Mouse (Mus musculus) liver, embryonic 15.5 days (tissue): ENCODE results near the gene Gm2564. TPM values are rescaled to one million over a fixed set of nuclear protein-coding genes. Genes with fewer than 3 reads are reported as not detected.
"Not testable (repeated sequence)": the region's sequence is repeated elsewhere in the genome, so short reads cannot be mapped to it uniquely, and the experiment has no call there.

Experiments used
- ATAC-seq: fragments of 200-750 bp; cut with Nextera tagmentation; 2 replicates; pipeline ENCODE4 v1.8.0; 2017; ENCODE audit warnings: moderate number of reproducible peaks, mild to moderate bottlenecking, moderate library complexity; ENCODE audit not compliant: insufficient read depth
- H3K27ac ChIP-seq: fragments of 300-500 bp; sonication (generic); replicated peaks from 2 replicates; pipeline ENCODE4 v1.5.1; 2015; ENCODE audit warnings: mild to moderate bottlenecking, inconsistent platforms
- H3K27me3 ChIP-seq: fragments of 300-500 bp; sonication (generic); 2 replicates; pipeline ENCODE4 v1.6.1; 2015; ENCODE audit warnings: mild to moderate bottlenecking, inconsistent platforms
- H3K36me3 ChIP-seq: fragments of 300-500 bp; sonication (generic); replicated peaks from 2 replicates; pipeline ENCODE4 v1.6.1; 2015; ENCODE audit warnings: moderate library complexity, mild to moderate bottlenecking, inconsistent platforms
- H3K4me1 ChIP-seq: fragments of 300-500 bp; sonication (generic); replicated peaks from 2 replicates; pipeline ENCODE4 v1.6.1; 2015; ENCODE audit warnings: inconsistent platforms
- H3K4me2 ChIP-seq: fragments of 300-500 bp; sonication (generic); 2 replicates; pipeline ENCODE4 v1.6.1; 2015; ENCODE audit warnings: moderate library complexity, mild to moderate bottlenecking, inconsistent platforms
- H3K4me3 ChIP-seq: fragments of 300-500 bp; sonication (generic); replicated peaks from 2 replicates; pipeline ENCODE4 v1.5.1; 2015; ENCODE audit warnings: mild to moderate bottlenecking, inconsistent platforms
- H3K9ac ChIP-seq: fragments of 300-500 bp; sonication (generic); 2 replicates; pipeline ENCODE4 v1.6.1; 2015; ENCODE audit warnings: moderate library complexity, mild to moderate bottlenecking, inconsistent platforms
- H3K9me3 ChIP-seq: fragments of 300-500 bp; sonication (generic); replicated peaks from 2 replicates; pipeline ENCODE4 v1.6.1; 2016; ENCODE audit warnings: inconsistent platforms
- WGBS: fragments of 180-500 bp; shearing (Covaris S2); methylation state at CpG from one replicate; pipeline ENCODE4 v1.1.7; 2015; ENCODE audit warnings: mixed read lengths; ENCODE audit not compliant: insufficient replicate concordance; 5-methylcytosine and 5-hydroxymethylcytosine counted together
- polyA plus RNA-seq: library from polyadenylated mRNA; unstranded; fragments of >200 nt; fragmentation: Nextera tagmentation; extraction: Ambion mirVana; gene quantifications from 2 replicates; pipeline ENCODE4 v1.2.1, GENCODE M21; 2015

The Gm2564 gene
- polyA plus RNA-seq: not detected in 2 replicates

DNA sequence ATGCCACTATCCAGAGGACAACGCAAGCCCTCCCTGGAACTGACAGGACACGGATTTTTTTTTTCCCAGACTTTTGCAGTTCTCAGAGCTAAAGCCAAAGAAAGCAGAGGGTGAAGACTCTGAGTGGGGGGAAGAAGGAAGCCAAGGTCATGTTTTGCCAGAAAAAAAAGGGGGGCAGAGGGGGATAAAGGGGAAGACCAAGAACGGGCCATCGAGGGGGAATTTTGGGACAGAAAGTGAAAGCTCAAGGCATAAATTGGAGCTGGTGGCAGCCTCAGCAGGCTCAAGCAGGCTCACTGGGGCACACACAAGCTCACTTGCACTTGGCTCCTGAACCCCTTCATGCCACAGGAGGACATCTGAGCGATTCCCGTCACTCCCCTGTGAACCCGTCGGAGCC is at the start of gene Gm2564:
Gene Gm2564 (plus strand): TSS at position 301 of the 400 bp plus-strand sequence.
- H3K36me3 ChIP-seq, H3K9ac ChIP-seq, H3K4me2 ChIP-seq, H3K4me3 ChIP-seq, H3K27ac ChIP-seq, ATAC-seq, H3K4me1 ChIP-seq, H3K9me3 ChIP-seq, H3K27me3 ChIP-seq: not testable (repeated sequence)
- no CpG with 5 or more reads among the region's 8 CpGs for WGBS

DNA sequence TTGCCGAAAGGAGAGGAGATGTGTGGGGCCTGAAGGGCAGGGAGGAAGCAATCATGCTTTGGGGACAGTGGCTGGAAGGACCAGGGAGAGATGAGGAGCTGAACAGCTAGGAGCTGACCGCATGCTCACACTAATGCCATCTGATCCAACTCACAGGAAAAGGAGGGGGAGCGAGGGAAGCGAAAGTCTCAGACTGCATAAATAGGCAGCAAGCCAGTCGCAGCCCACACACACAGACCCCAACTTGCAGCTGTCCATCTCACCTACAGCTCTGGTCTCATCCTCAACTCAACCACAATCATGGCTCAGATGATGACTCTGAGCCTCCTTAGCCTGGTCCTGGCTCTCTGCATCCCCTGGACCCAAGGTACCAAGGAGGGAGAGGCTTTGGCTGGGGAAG is 17.6 kb upstream of the Gm2564 start, which contains the start of gene Gm10591:
Gene Gm10591 (plus strand): TSS at position 301 of the 400 bp plus-strand sequence.
- WGBS: no CpG with 5 or more reads among the region's 5 CpGs
- H3K36me3 ChIP-seq, H3K4me3 ChIP-seq, H3K9ac ChIP-seq, H3K9me3 ChIP-seq, H3K27me3 ChIP-seq, ATAC-seq, H3K4me2 ChIP-seq, H3K4me1 ChIP-seq, H3K27ac ChIP-seq: not testable (repeated sequence)

DNA sequence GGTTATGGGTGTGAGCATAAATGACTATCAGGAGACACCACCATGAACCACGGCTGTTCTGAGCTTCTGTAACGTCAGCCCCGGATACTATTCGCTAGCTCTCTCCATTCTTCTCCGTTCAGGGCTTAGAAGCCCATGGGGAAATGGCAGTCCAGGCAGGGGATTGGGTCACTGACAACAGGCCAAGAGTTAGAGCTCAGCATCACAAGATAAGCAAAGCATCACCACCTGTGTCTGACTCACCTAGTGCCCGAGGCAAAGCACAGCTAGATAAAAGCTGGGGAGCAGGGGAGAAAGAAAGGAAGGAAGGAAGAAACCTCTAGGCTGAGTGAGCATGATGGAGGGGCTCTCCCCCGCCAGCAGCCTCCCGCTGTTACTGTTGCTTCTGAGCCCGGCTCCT is 25.4 kb downstream of the Gm2564 start, which contains the start of gene Ccl27b:
Gene Ccl27b (plus strand): TSS at position 301 of the 400 bp plus-strand sequence.
- H3K9ac ChIP-seq, H3K27ac ChIP-seq, H3K27me3 ChIP-seq, H3K4me2 ChIP-seq, H3K4me3 ChIP-seq, H3K9me3 ChIP-seq, H3K36me3 ChIP-seq, H3K4me1 ChIP-seq, ATAC-seq: not testable (repeated sequence)
- WGBS: no CpG with 5 or more reads among the region's 9 CpGs

DNA sequence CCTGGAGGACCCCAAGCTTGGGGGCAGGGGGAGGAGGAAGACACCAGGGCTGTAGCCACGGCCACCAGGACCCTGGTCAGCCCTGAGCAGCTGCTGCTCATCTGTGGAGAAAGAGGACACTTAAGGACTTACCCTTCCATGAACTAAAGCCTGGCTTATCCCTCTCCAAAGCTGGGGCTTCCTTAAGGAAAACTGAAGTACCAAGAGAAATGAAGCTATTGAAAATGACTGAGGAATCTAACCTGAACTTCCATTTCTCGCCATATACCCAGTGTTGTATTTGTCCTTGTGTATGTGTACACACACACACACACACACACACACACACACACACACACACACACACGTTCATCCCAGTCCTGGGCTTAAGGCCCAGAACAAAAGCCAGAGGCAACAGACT is 32.3 kb downstream of the Gm2564 start, which contains the start of gene Il11ra2:
Gene Il11ra2 (minus strand): TSS at position 101 of the 400 bp plus-strand sequence.
- H3K4me1 ChIP-seq, H3K36me3 ChIP-seq, H3K9ac ChIP-seq, ATAC-seq, H3K4me2 ChIP-seq, H3K4me3 ChIP-seq, H3K27ac ChIP-seq, H3K9me3 ChIP-seq, H3K27me3 ChIP-seq: not testable (repeated sequence)
- no CpG with 5 or more reads among the region's 3 CpGs for WGBS

DNA sequence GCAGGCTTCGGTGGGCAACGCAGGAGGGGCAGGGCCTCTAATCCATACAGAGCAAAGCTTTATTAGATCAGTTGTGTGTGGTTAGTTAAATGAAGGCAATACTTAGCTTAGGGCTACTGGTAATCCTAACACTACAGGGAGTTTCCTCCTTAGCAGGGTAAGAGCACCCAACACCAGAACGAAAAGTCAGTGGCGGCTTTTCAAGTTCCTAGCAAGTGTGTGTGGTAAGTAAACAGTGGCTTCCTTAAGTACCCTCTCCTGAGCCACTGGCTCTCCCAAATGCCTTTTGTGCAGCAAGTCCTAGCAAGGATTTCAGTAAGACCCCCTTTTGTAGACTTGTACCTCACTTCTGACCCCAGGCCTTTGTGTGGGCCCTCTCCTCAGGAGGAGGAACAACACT is 45.9 kb downstream of the Gm2564 start:
- H3K4me2 ChIP-seq, H3K27me3 ChIP-seq, H3K4me3 ChIP-seq, H3K9ac ChIP-seq, H3K36me3 ChIP-seq, H3K4me1 ChIP-seq, H3K27ac ChIP-seq, ATAC-seq, H3K9me3 ChIP-seq: not testable (repeated sequence)
- WGBS: no CpG with 5 or more reads among the region's 4 CpGs

DNA sequence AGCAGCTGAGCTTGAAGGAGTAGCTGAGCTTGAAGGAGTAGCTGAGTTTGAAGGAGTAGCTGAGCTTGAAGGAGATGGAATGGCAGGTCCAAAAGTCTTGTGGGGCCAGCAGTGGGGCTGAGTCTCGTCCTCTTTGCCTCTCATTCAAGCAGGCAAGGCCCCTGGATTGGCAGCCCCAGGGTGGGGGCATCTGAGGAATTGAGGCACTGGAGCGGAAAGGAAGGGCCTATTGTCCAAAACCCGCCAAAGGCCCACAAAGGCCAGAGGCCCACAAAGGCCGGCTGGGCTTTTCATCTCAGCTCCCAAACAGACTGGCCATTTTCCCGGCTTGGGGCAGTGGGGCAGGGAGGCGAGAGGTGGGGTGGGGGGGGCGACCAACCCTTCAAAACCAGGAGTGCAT is 49.8 kb downstream of the Gm2564 start:
- H3K27ac ChIP-seq, H3K4me3 ChIP-seq, H3K4me1 ChIP-seq, H3K4me2 ChIP-seq, ATAC-seq, H3K9me3 ChIP-seq, H3K9ac ChIP-seq, H3K27me3 ChIP-seq, H3K36me3 ChIP-seq: not testable (repeated sequence)
- no CpG with 5 or more reads among the region's 7 CpGs for WGBS

DNA sequence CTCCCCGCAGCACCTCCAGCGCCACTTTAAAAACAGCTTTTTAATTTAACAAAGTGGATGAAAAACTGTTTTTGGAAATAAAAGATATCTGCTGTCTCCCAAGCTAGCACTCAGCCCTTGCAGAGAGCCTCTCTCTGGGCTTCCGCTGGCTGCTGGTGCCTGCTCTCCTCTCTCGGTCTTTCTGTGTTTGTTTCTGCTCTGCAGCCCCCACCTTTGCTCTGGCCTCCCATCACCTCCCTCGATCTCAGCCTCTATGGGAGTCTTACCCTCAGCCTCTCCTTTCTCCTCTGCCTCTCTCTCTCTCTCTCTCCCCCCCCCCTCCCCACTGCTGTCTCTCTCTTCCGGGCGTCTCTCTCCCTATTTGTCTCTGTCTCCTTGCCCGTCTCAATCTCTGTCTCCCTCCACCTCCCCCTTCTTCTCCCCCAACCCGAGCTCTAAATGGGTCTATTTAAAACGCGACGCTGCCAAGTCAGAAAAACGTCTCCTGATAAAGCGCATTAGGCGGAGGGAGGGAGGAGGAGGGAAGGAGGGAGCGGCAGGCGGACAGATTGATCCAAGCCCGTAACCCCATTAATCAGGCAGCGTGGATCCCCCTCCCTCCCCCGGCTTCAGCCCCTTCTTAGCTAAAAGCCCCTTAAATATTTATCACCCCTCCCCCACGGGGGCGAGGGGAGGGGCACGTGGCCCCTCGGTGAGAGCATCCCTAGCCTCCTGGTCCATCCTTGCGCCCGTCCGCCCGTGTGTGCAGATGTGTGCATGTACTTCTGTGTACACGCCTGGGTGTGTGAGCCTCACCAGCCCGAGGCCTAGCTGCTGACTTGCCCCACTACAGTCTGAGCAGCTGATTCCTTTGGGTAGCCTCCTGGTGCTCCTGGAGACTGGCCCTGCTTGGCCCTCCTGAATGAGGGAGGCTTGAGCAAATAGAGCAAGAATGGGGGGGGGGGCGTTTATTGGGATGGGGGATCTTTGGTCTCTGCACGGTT is 51.1 kb downstream of the Gm2564 start:
- H3K36me3 ChIP-seq, H3K9me3 ChIP-seq, H3K27me3 ChIP-seq, H3K27ac ChIP-seq, H3K4me3 ChIP-seq, H3K9ac ChIP-seq, H3K4me2 ChIP-seq, H3K4me1 ChIP-seq, ATAC-seq: not testable (repeated sequence)
- WGBS: no CpG with 5 or more reads among the region's 32 CpGs

Other genes with a start within 250 kb of the Gm2564 start
- gene Gm21586, start 190.3 kb upstream of the Gm2564 start, polyA plus RNA-seq: not detected in 2 replicates
- 0.03 TPM in 1 of 2 replicates, not detected in the other for gene Gm2163, start 163.0 kb upstream of the Gm2564 start, polyA plus RNA-seq
- gene Fam205a2, start 101.5 kb upstream of the Gm2564 start, polyA plus RNA-seq: not detected in 2 replicates
- gene Gm10591, start 17.5 kb upstream of the Gm2564 start, polyA plus RNA-seq: not detected in 2 replicates
- gene Ccl27b, start 25.5 kb downstream of the Gm2564 start, polyA plus RNA-seq: not detected in 2 replicates
- not detected in 2 replicates for gene Il11ra2, start 32.2 kb downstream of the Gm2564 start, polyA plus RNA-seq
- not detected in 2 replicates for gene 4930578G10Rik, start 105.8 kb downstream of the Gm2564 start, polyA plus RNA-seq
- not detected in 2 replicates for gene Ccl19, start 126.9 kb downstream of the Gm2564 start, polyA plus RNA-seq
- 0.41 and 1.0 TPM in 2 replicates for gene Ccl21a, start 144.3 kb downstream of the Gm2564 start, polyA plus RNA-seq
- gene Fam205a1, start 224.2 kb downstream of the Gm2564 start, polyA plus RNA-seq: 0.15 TPM in 2 replicates
- gene Gm12394, start 227.1 kb downstream of the Gm2564 start, polyA plus RNA-seq: not detected in 2 replicates
- 0.35 and 0.61 TPM in 2 replicates for gene Fam205c, start 244.5 kb downstream of the Gm2564 start, polyA plus RNA-seq